Mouse (Mus musculus) stomach, postnatal 0 days (tissue): ENCODE data around the gene Snrpg. TPM values are rescaled to one million over a fixed set of nuclear protein-coding genes. Genes with fewer than 3 reads are reported as not detected.

Experiments used
- ATAC-seq: fragments of 200-750 bp; cut with Nextera tagmentation; 2 replicates; pipeline ENCODE4 v1.8.0; 2017; ENCODE audit not compliant: low FRiP score, low TSS enrichment
- DNase-seq: peaks from one replicate; pipeline ENCODE4 v3.0.0-alpha.2; 2016; ENCODE audit warnings: low spot score
- H3K27ac ChIP-seq: fragments of 300-500 bp; sonication (generic); replicated peaks from 2 replicates; pipeline ENCODE4 v1.5.1; 2014; ENCODE audit warnings: mild to moderate bottlenecking, control low read depth
- H3K27me3 ChIP-seq: fragments of 300-500 bp; sonication (generic); 2 replicates; pipeline ENCODE4 v1.6.1; 2014; ENCODE audit warnings: low read length; ENCODE audit not compliant: control insufficient read depth, insufficient read depth
- H3K36me3 ChIP-seq: fragments of 300-500 bp; sonication (generic); 2 replicates; pipeline ENCODE4 v1.6.1; 2014; ENCODE audit warnings: low read length, mixed read lengths; ENCODE audit not compliant: control insufficient read depth, insufficient read depth
- H3K4me1 ChIP-seq: fragments of 300-500 bp; sonication (generic); replicated peaks from 2 replicates; pipeline ENCODE4 v1.6.1; 2014; ENCODE audit warnings: antibody characterized with exemption; ENCODE audit not compliant: control insufficient read depth, insufficient read depth
- H3K4me2 ChIP-seq: fragments of 300-500 bp; sonication (generic); replicated peaks from 2 replicates; pipeline ENCODE4 v1.6.1; 2014; ENCODE audit warnings: low read depth, mild to moderate bottlenecking, control low read depth, moderate library complexity
- H3K4me3 ChIP-seq: fragments of 300-500 bp; sonication (generic); 2 replicates; pipeline ENCODE4 v1.5.1; 2014; ENCODE audit warnings: low read depth, low read length, control low read depth
- H3K9ac ChIP-seq: fragments of 300-500 bp; sonication (generic); 2 replicates; pipeline ENCODE4 v1.6.1; 2014; ENCODE audit warnings: mild to moderate bottlenecking, low read length, control low read depth, mixed read lengths
- H3K9me3 ChIP-seq: fragments of 300-500 bp; sonication (generic); 2 replicates; pipeline ENCODE4 v1.6.1; 2016; ENCODE audit warnings: low read length; ENCODE audit not compliant: control insufficient read depth
- CTCF ChIP-seq: IDR thresholded peaks from 2 replicates; pipeline ENCODE4 v1.5.1; 2016; ENCODE audit warnings: antibody characterized with exemption, low read depth, mild to moderate bottlenecking, moderate library complexity
- EP300 ChIP-seq: optimal IDR thresholded peaks from 2 replicates; pipeline ENCODE3; 2016; ENCODE audit warnings: antibody characterized with exemption
- WGBS: fragments of 180-500 bp; shearing (Covaris S2); extraction: QIAGEN DNeasy Blood & Tissue Kit; methylation state at CpG from one replicate; pipeline ENCODE4 v1.1.7; 2014; 5-methylcytosine and 5-hydroxymethylcytosine counted together
- polyA plus RNA-seq: library from polyadenylated mRNA; unstranded; fragments of >200 nt; fragmentation: Nextera tagmentation; extraction: Ambion mirVana; gene quantifications from 2 replicates; pipeline ENCODE4 v1.2.1, GENCODE M21; 2015

Gene Snrpg
- polyA plus RNA-seq, 1 experiment from 2014 or later = 277 TPM

DNA sequence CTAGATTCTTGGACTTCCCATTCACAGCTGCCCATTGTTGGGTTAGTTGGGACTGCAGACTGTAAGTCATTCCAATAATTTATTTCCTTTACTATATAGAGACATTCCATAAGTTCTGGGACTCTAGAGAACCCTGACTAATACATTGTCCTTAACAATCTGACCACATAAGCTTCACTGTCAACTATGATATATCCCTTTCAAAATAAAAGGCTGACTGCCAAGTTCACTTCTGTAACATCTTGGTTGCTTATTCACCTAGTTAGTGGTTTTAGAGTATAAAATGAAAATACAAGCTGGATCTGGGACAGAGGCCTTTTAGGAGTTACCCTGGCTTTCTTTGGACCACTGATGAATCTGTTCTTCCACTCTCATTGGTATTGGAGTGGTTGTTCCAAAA is 11.4 kb downstream of the Snrpg start:
- Histone ChIP-seq H3K4me2 (no peak overlapping the region), H3K27me3 (no peaks in the 10 kb centered on the region), H3K36me3 (no peaks in the 10 kb centered on the region; the same call in 1 of the 2 replicates), H3K9ac (no peak overlapping the region), H3K4me1 (no peaks in the 10 kb centered on the region), H3K4me3 (no peak overlapping the region), H3K9me3 (no peaks in the 10 kb centered on the region), H3K27ac (no peak overlapping the region)
- no peak for TF ChIP-seq CTCF
- DNase-seq (no peak), ATAC-seq (no peak)

DNA sequence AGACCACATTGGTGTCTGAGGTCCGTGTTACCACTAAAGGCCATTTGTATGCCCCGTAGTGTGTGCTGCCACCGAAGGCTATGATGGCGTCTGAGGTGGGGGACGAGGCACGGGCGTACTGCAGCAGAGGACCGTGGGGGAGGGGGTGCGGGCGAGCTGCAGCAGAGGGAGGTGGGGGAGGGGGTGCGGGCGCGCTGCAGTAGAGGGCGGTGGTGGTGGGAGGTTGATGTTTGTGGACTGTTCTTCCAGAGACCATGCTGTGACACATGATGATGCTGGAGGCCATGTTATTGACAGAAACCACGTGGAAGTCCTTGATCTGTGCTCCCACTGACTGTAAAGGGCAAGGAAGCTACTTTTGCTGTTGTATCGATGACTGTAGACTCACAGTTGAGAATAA is 12.3 kb downstream of the Snrpg start:
- H3K27me3 ChIP-seq = no peaks in the 10 kb centered on the region
- no peak overlapping the region for H3K27ac ChIP-seq
- DNase-seq (no peak), ATAC-seq (no peak)
- no peaks in the 10 kb centered on the region for H3K9me3 ChIP-seq
- no peak overlapping the region for H3K9ac ChIP-seq
- 49% methylated on average over 16 of the region's 16 CpGs for WGBS
- H3K4me2 ChIP-seq = no peak overlapping the region
- H3K4me1 ChIP-seq = no peaks in the 10 kb centered on the region
- peaks cover 6% of the 10 kb centered on the region; the same call in 1 of the 2 replicates for H3K36me3 ChIP-seq
- no peak for TF ChIP-seq EP300
- TF ChIP-seq CTCF = no peak
- no peak overlapping the region for H3K4me3 ChIP-seq

- no peak overlapping the region for H3K4me2 ChIP-seq
- WGBS = 53% methylated on average over 4 of the region's 4 CpGs
Observed at GRCm38 (mm10) chr6:86384692-86385091, 13.6 kb downstream of the Snrpg start.

GRCm38 (mm10) chr6:86385362-86386104 is 14.4 kb downstream of the Snrpg start:
- no peak overlapping the region for H3K9ac ChIP-seq
- H3K36me3 ChIP-seq = peaks cover 22% of the 10 kb centered on the region
- 84% methylated on average over 5 of the region's 5 CpGs for WGBS
- no peaks in the 10 kb centered on the region for H3K9me3 ChIP-seq
- TF ChIP-seq EP300 = no peak
- H3K27ac ChIP-seq = no peak overlapping the region
- ATAC-seq = no peak
- DNase-seq = no peak
- H3K4me3 ChIP-seq = no peak overlapping the region
- H3K4me2 ChIP-seq = no peak overlapping the region
- no peaks in the 10 kb centered on the region for H3K4me1 ChIP-seq
- no peaks in the 10 kb centered on the region for H3K27me3 ChIP-seq

More at GRCm38 (mm10) chr6:86384692-86385091, 13.6 kb downstream of the Snrpg start:
- Histone ChIP-seq H3K9me3 (no peaks in the 10 kb centered on the region), H3K9ac (no peak overlapping the region), H3K27me3 (no peaks in the 10 kb centered on the region), H3K27ac (no peak overlapping the region), H3K4me3 (no peak overlapping the region), H3K36me3 (peaks cover 14% of the 10 kb centered on the region), H3K4me1 (no peaks in the 10 kb centered on the region)
- TF ChIP-seq CTCF = no peak
- TF ChIP-seq EP300 = no peak
- DNase-seq (no peak), ATAC-seq (no peak)

DNA sequence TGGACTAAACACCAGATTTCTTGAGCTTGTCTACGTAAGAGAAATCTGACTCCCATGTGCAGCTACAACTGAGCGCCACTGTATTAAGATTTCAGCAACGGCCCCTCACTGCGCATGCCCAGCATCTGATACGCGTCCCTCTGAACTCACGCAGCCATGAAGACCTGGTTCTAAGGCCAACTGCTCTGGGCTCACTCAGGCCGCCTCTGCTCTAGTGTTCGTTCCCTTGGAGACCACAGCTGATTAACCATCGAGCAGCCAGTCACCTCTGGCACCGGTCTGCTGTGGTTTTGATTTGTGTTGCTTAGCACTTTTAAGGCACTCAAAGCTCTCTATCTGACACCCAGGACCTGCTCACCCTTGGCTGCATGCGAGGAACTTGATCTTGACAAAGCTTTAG is 16.2 kb downstream of the Snrpg start:
- Histone ChIP-seq H3K4me3 (no peak overlapping the region), H3K4me2 (no peak overlapping the region), H3K9me3 (no peaks in the 10 kb centered on the region), H3K27ac (no peak overlapping the region), H3K9ac (no peak overlapping the region), H3K27me3 (no peaks in the 10 kb centered on the region), H3K36me3 (peaks cover 30% of the 10 kb centered on the region), H3K4me1 (no peaks in the 10 kb centered on the region)
- ATAC-seq (no peak), DNase-seq (no peak)
- 85% methylated on average over 12 of the region's 12 CpGs for WGBS
- TF ChIP-seq CTCF = no peak
- no peak for TF ChIP-seq EP300

GRCm38 (mm10) chr6:86388461-86388860 is 17.4 kb downstream of the Snrpg start:
- DNase-seq (no peak), ATAC-seq (no peak)
- Histone ChIP-seq H3K4me1 (no peaks in the 10 kb centered on the region), H3K9ac (no peak overlapping the region), H3K27me3 (no peaks in the 10 kb centered on the region), H3K4me2 (no peak overlapping the region), H3K36me3 (peaks cover 30% of the 10 kb centered on the region), H3K9me3 (no peaks in the 10 kb centered on the region), H3K4me3 (no peak overlapping the region), H3K27ac (no peak overlapping the region; the same call in 1 of the 2 replicates)
- TF ChIP-seq EP300 = no peak
- TF ChIP-seq CTCF = no peak
- WGBS = 72% methylated on average over 18 of the region's 18 CpGs
